Mouse (Mus musculus): Measurements from ENCODE around the gene Llph.

- no peak for TF ChIP-seq CTCF (IDR thresholded peaks at IDR 0.05; ENCODE audit: extremely low read depth, insufficient read depth, low read length)
- no peak for TF ChIP-seq POLR2A (IDR thresholded peaks at IDR 0.05; ENCODE audit: extremely low read depth, insufficient read depth, low read length)
Observed at GRCm38 (mm10) chr10:120251791-120252190, 24.9 kb downstream of the Llph start.

All from cortical plate, adult 2 months (tissue).